Mouse (Mus musculus) CH12.LX (cell line): ENCODE measurements around the gene Pdia4.

Experiments
- BHLHE40 ChIP-seq: IDR thresholded peaks from 2 replicates; pipeline ENCODE4 v1.6.1; 2011; ENCODE audit warnings: mild to moderate bottlenecking, low read depth, low read length, improper control_type of control experiment
- CHD2 ChIP-seq: IDR thresholded peaks from 2 replicates; pipeline ENCODE4 v1.6.1; 2011; ENCODE audit warnings: low read length, improper control_type of control experiment
- CTCF ChIP-seq, 2 experiments: IDR thresholded peaks in 1 of 2; conservative IDR thresholded peaks in 1 of 2; 2 replicates each; pipeline ENCODE4 v1.5.1; 2011 to 2012; ENCODE audit warnings: low read depth in 2 of 2, low read length in 2 of 2, improper control_type of control experiment in 1 of 2, inconsistent platforms in 1 of 2, mild to moderate bottlenecking in 1 of 2, moderate library complexity in 1 of 2
- ELF1 ChIP-seq: IDR thresholded peaks from 2 replicates; pipeline ENCODE4 v1.6.1; 2014; ENCODE audit warnings: low read depth, mild to moderate bottlenecking, inconsistent platforms, low read length, improper control_type of control experiment
- EP300 ChIP-seq: IDR thresholded peaks from 2 replicates; pipeline ENCODE4 v1.6.1; 2011; ENCODE audit warnings: low read length, improper control_type of control experiment
- ETS1 ChIP-seq: conservative IDR thresholded peaks from 2 replicates; pipeline ENCODE4 v1.6.1; 2012; ENCODE audit warnings: low read depth, mild to moderate bottlenecking, inconsistent platforms, low read length, improper control_type of control experiment, moderate library complexity
- GABPA ChIP-seq: IDR thresholded peaks from 2 replicates; pipeline ENCODE4 v1.6.1; 2012; ENCODE audit warnings: low read depth, low read length, improper control_type of control experiment, inconsistent platforms; ENCODE audit not compliant: insufficient replicate concordance
- MYC ChIP-seq: IDR thresholded peaks from 2 replicates; pipeline ENCODE4 v1.6.1; 2011; ENCODE audit warnings: low read depth, mild to moderate bottlenecking, improper control_type of control experiment, low read length
- POLR2A ChIP-seq: IDR thresholded peaks from 2 replicates; pipeline ENCODE4 v1.6.1; 2011; ENCODE audit warnings: low read depth, mild to moderate bottlenecking, improper control_type of control experiment, low read length
- UBTF ChIP-seq: IDR thresholded peaks from 2 replicates; pipeline ENCODE4 v1.6.1; 2012; ENCODE audit warnings: low read depth, mild to moderate bottlenecking, inconsistent platforms, low read length, improper control_type of control experiment, moderate library complexity
- USF1 ChIP-seq: IDR thresholded peaks from 2 replicates; pipeline ENCODE4 v1.6.1; 2014; ENCODE audit warnings: low read depth, mild to moderate bottlenecking, inconsistent platforms, low read length, improper control_type of control experiment
- USF2 ChIP-seq: conservative IDR thresholded peaks from 2 replicates; pipeline ENCODE4 v1.6.1; 2011; ENCODE audit warnings: low read depth, low read length, improper control_type of control experiment
- ZMIZ1 ChIP-seq: IDR thresholded peaks from 2 replicates; pipeline ENCODE4 v1.6.1; 2012; ENCODE audit warnings: low read depth, mild to moderate bottlenecking, inconsistent platforms, low read length, improper control_type of control experiment
- ZNF384 ChIP-seq: IDR thresholded peaks from 2 replicates; pipeline ENCODE4 v1.6.1; 2012; ENCODE audit warnings: low read depth, low read length, improper control_type of control experiment, inconsistent platforms

DNA sequence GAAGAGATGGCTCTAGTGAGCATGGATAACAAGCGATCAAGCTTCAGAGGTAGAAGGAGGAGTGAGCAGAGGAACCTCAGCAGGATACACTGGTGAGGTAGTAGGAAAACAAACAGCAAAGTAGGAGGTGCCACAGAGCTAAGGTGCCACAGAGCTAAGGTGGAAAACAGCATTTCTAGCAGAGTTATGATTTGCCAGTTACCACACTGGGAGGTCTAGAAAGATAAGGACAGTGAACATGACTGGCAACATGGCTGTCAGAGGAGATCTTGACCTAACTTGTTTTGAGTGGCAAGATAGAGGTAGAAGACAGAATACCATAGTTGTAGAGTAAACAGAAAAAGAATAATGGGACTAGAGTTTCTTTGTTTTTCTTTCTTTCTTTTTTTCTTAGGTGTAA is 29.1 kb upstream of the Pdia4 start:
- TF ChIP-seq CTCF (conservative IDR thresholded peaks at IDR 0.05 in 1 of 2, IDR thresholded peaks at IDR 0.05 in 1 of 2; ENCODE audit: low read depth in 2 of 2, low read length in 2 of 2): no peak
- TF ChIP-seq POLR2A: no peak
- no peak for TF ChIP-seq EP300
- no peak for TF ChIP-seq BHLHE40
- TF ChIP-seq ZMIZ1: no peak
- TF ChIP-seq ELF1: no peak
- no peak for TF ChIP-seq ETS1
- no peak for TF ChIP-seq UBTF
- TF ChIP-seq USF1: no peak
- no peak for TF ChIP-seq MYC
- TF ChIP-seq ZNF384: no peak
- TF ChIP-seq CHD2: no peak
- TF ChIP-seq USF2: no peak
- TF ChIP-seq GABPA: no peak
